Mouse (Mus musculus): ENCODE data around the gene Fam49a. TPM values are rescaled to one million over a fixed set of nuclear protein-coding genes. Genes with fewer than 3 reads are reported as not detected.

Fam49a gene
- polyA plus RNA-seq, 1 experiment = 0.38 TPM

- H3K36me3 ChIP-seq (ENCODE audit: control insufficient read depth, insufficient read depth, low read length) = no peaks in the 10 kb centered on the region
- no peak for TF ChIP-seq CTCF (IDR thresholded peaks at IDR 0.05; ENCODE audit: control insufficient read depth, insufficient read depth, insufficient replicate concordance, low read depth, low read length)
- no peak for TF ChIP-seq POLR2A (IDR thresholded peaks at IDR 0.05; ENCODE audit: control insufficient read depth, low read depth, low read length)
- no peak overlapping the region for H3K4me3 ChIP-seq (ENCODE audit: control insufficient read depth, low read depth, low read length)
- H3K4me1 ChIP-seq (ENCODE audit: control insufficient read depth, insufficient read depth, low read length) = no peaks in the 10 kb centered on the region
- H3K27me3 ChIP-seq (ENCODE audit: control insufficient read depth, insufficient read depth, low read length) = no peaks in the 10 kb centered on the region
- H3K27ac ChIP-seq (ENCODE audit: control insufficient read depth, insufficient read depth, low read depth, low read length) = no peak overlapping the region
Observed at GRCm38 (mm10) chr12:12359923-12360322, 98.0 kb downstream of the Fam49a start.

- Histone ChIP-seq H3K4me1 (ENCODE audit: control insufficient read depth, insufficient read depth, low read length) (no peaks in the 10 kb centered on the region), H3K36me3 (ENCODE audit: control insufficient read depth, insufficient read depth, low read length) (no peaks in the 10 kb centered on the region), H3K4me3 (ENCODE audit: control insufficient read depth, low read depth, low read length) (no peak overlapping the region), H3K27ac (ENCODE audit: control insufficient read depth, insufficient read depth, low read depth, low read length) (no peak overlapping the region), H3K27me3 (ENCODE audit: control insufficient read depth, insufficient read depth, low read length) (no peaks in the 10 kb centered on the region)
- no peak for TF ChIP-seq CTCF (IDR thresholded peaks at IDR 0.05; ENCODE audit: control insufficient read depth, insufficient read depth, insufficient replicate concordance, low read depth, low read length)
- no peak for TF ChIP-seq POLR2A (IDR thresholded peaks at IDR 0.05; ENCODE audit: control insufficient read depth, low read depth, low read length)
Observed at GRCm38 (mm10) chr12:12362371-12362770, 100.4 kb downstream of the Fam49a start.

GRCm38 (mm10) chr12:12364201-12364600 lies 102.3 kb downstream of the Fam49a start:
- Histone ChIP-seq H3K27me3 (ENCODE audit: control insufficient read depth, insufficient read depth, low read length) (no peaks in the 10 kb centered on the region), H3K4me3 (ENCODE audit: control insufficient read depth, low read depth, low read length) (no peak overlapping the region), H3K27ac (ENCODE audit: control insufficient read depth, insufficient read depth, low read depth, low read length) (no peak overlapping the region), H3K36me3 (ENCODE audit: control insufficient read depth, insufficient read depth, low read length) (no peaks in the 10 kb centered on the region), H3K4me1 (ENCODE audit: control insufficient read depth, insufficient read depth, low read length) (no peaks in the 10 kb centered on the region)
- TF ChIP-seq POLR2A (IDR thresholded peaks at IDR 0.05; ENCODE audit: control insufficient read depth, low read depth, low read length) = no peak
- no peak for TF ChIP-seq CTCF (IDR thresholded peaks at IDR 0.05; ENCODE audit: control insufficient read depth, insufficient read depth, insufficient replicate concordance, low read depth, low read length)

- Histone ChIP-seq H3K36me3 (ENCODE audit: control insufficient read depth, insufficient read depth, low read length) (no peaks in the 10 kb centered on the region), H3K4me3 (ENCODE audit: control insufficient read depth, low read depth, low read length) (no peak overlapping the region), H3K27ac (ENCODE audit: control insufficient read depth, insufficient read depth, low read depth, low read length) (no peak overlapping the region), H3K27me3 (ENCODE audit: control insufficient read depth, insufficient read depth, low read length) (no peaks in the 10 kb centered on the region), H3K4me1 (ENCODE audit: control insufficient read depth, insufficient read depth, low read length) (no peaks in the 10 kb centered on the region)
- TF ChIP-seq CTCF (IDR thresholded peaks at IDR 0.05; ENCODE audit: control insufficient read depth, insufficient read depth, insufficient replicate concordance, low read depth, low read length) (no peak), POLR2A (IDR thresholded peaks at IDR 0.05; ENCODE audit: control insufficient read depth, low read depth, low read length) (no peak)
Observed at GRCm38 (mm10) chr12:12367423-12367822, 105.5 kb downstream of the Fam49a start.

GRCm38 (mm10) chr12:12373111-12373862 lies 111.3 kb downstream of the Fam49a start:
- no peak overlapping the region for H3K27ac ChIP-seq (ENCODE audit: control insufficient read depth, insufficient read depth, low read depth, low read length)
- no peaks in the 10 kb centered on the region for H3K4me1 ChIP-seq (ENCODE audit: control insufficient read depth, insufficient read depth, low read length)
- H3K4me3 ChIP-seq (ENCODE audit: control insufficient read depth, low read depth, low read length) = no peak overlapping the region
- H3K36me3 ChIP-seq (ENCODE audit: control insufficient read depth, insufficient read depth, low read length) = no peaks in the 10 kb centered on the region
- TF ChIP-seq POLR2A (IDR thresholded peaks at IDR 0.05; ENCODE audit: control insufficient read depth, low read depth, low read length) (no peak), CTCF (IDR thresholded peaks at IDR 0.05; ENCODE audit: control insufficient read depth, insufficient read depth, insufficient replicate concordance, low read depth, low read length) (no peak)
- no peaks in the 10 kb centered on the region for H3K27me3 ChIP-seq (ENCODE audit: control insufficient read depth, insufficient read depth, low read length)

- no peaks in the 10 kb centered on the region for H3K27me3 ChIP-seq (ENCODE audit: control insufficient read depth, insufficient read depth, low read length)
- H3K36me3 ChIP-seq (ENCODE audit: control insufficient read depth, insufficient read depth, low read length) = no peaks in the 10 kb centered on the region
- TF ChIP-seq POLR2A (IDR thresholded peaks at IDR 0.05; ENCODE audit: control insufficient read depth, low read depth, low read length) (no peak), CTCF (IDR thresholded peaks at IDR 0.05; ENCODE audit: control insufficient read depth, insufficient read depth, insufficient replicate concordance, low read depth, low read length) (no peak)
- no peaks in the 10 kb centered on the region; the same call in 1 of the 2 replicates for H3K4me1 ChIP-seq (ENCODE audit: control insufficient read depth, insufficient read depth, low read length)
- H3K4me3 ChIP-seq (ENCODE audit: control insufficient read depth, low read depth, low read length) = no peak overlapping the region
- no peak overlapping the region for H3K27ac ChIP-seq (ENCODE audit: control insufficient read depth, insufficient read depth, low read depth, low read length)
Observed at GRCm38 (mm10) chr12:12379056-12379455, 117.1 kb downstream of the Fam49a start.

- TF ChIP-seq POLR2A (IDR thresholded peaks at IDR 0.05; ENCODE audit: control insufficient read depth, low read depth, low read length) = no peak
- H3K36me3 ChIP-seq (ENCODE audit: control insufficient read depth, insufficient read depth, low read length) = no peaks in the 10 kb centered on the region
- no peak overlapping the region for H3K4me3 ChIP-seq (ENCODE audit: control insufficient read depth, low read depth, low read length)
- H3K4me1 ChIP-seq (ENCODE audit: control insufficient read depth, insufficient read depth, low read length) = peaks cover 2% of the 10 kb centered on the region; the same call in 1 of the 2 replicates
- no peaks in the 10 kb centered on the region for H3K27me3 ChIP-seq (ENCODE audit: control insufficient read depth, insufficient read depth, low read length)
- no peak overlapping the region for H3K27ac ChIP-seq (ENCODE audit: control insufficient read depth, insufficient read depth, low read depth, low read length)
Observed at GRCm38 (mm10) chr12:12389271-12389670, 127.3 kb downstream of the Fam49a start.
